Comparison of ENCODE assay signal across 15 mouse cellular contexts in genomic region chr5:73442176-73442575, GRCm38 (mm10). TPM values are rescaled to one million over a fixed set of nuclear protein-coding genes. Genes with fewer than 3 reads are reported as not detected.
"Had no signal": no experiment of that assay in that cellular context is flagged by ENCODE, and none has a peak within 500 bp of the region (broad histone marks: within the 10 kb centered on the region; RNA-seq: fewer than 3 reads in every experiment).

No protein-coding gene starts in this region.

- DNase-seq: kidney, postnatal 25 days; layer of hippocampus, postnatal 36 days; lung, embryonic 14.5 days; lung, postnatal 10 days; lung, postnatal 4 days; midbrain, embryonic 14.5 days; retina, postnatal 1 day; thymus, postnatal 4 days had no signal

- H3K27ac ChIP-seq: limb, embryonic 15.5 days; liver, embryonic 12.5 days; midbrain, embryonic 10.5 days; neural tube, embryonic 13.5 days had no signal

- H3K4me2 ChIP-seq: limb, embryonic 15.5 days; liver, embryonic 12.5 days; lung, embryonic 14.5 days; neural tube, embryonic 13.5 days had no signal

- H3K9ac ChIP-seq: limb, embryonic 15.5 days; liver, embryonic 12.5 days; lung, embryonic 14.5 days; neural tube, embryonic 13.5 days had no signal

- ATAC-seq: liver, embryonic 12.5 days had no signal

- H3K4me1 ChIP-seq: limb, embryonic 15.5 days; liver, embryonic 12.5 days had no signal

- H3K9me3 ChIP-seq: limb, embryonic 15.5 days; liver, embryonic 12.5 days; midbrain, embryonic 10.5 days; neural tube, embryonic 13.5 days had no signal

- H3K27me3 ChIP-seq: limb, embryonic 15.5 days; liver, embryonic 12.5 days; neural tube, embryonic 13.5 days had no signal

- H3K36me3 ChIP-seq: limb, embryonic 15.5 days; liver, embryonic 12.5 days; midbrain, embryonic 10.5 days; neural tube, embryonic 13.5 days had no signal

- H3K4me3 ChIP-seq: limb, embryonic 15.5 days; liver, embryonic 12.5 days; midbrain, embryonic 10.5 days; neural tube, embryonic 13.5 days had no signal

RNA-seq across cellular contexts. Expression of gene Cwh43, which starts 36.3 kb away (rescaled TPM):
- total RNA-seq: megakaryocyte, adult 5-6 weeks had no signal
- polyA plus RNA-seq: limb, embryonic 11.5 days; liver, embryonic 12.5 days; liver, embryonic 16.5 days; lung, embryonic 14.5 days; midbrain, embryonic 10.5 days had no signal
